Mouse (Mus musculus): ENCODE results near the gene Prr12.

The Prr12 gene

GRCm38 (mm10) chr7:45077829-45078228, 25.1 kb upstream of the Prr12 start:
- no peak for DNase-seq (ENCODE audit: low read depth, low spot score)

GRCm38 (mm10) chr7:45077322-45077721, 24.6 kb upstream of the Prr12 start:
- no peak for DNase-seq (ENCODE audit: low read depth, low spot score)

- no peak for DNase-seq (ENCODE audit: low read depth, low spot score)
Observed at GRCm38 (mm10) chr7:45076501-45076900, 23.8 kb upstream of the Prr12 start.

GRCm38 (mm10) chr7:45075405-45075804, 22.7 kb upstream of the Prr12 start:
- no peak for DNase-seq (ENCODE audit: low read depth, low spot score)

- DNase-seq (ENCODE audit: low read depth, low spot score) = no peak
Observed at GRCm38 (mm10) chr7:45073949-45074348, 21.3 kb upstream of the Prr12 start.

GRCm38 (mm10) chr7:45073171-45073707, 20.6 kb upstream of the Prr12 start:
- no peak for DNase-seq (ENCODE audit: low read depth, low spot score)

- DNase-seq (ENCODE audit: low read depth, low spot score) = peak; percentile 58
Observed at GRCm38 (mm10) chr7:45072230-45072629, 19.5 kb upstream of the Prr12 start.

- peak; percentile 50 for DNase-seq (ENCODE audit: low read depth, low spot score)
Observed at GRCm38 (mm10) chr7:45069671-45070070, 17.0 kb upstream of the Prr12 start.

- DNase-seq (ENCODE audit: low read depth, low spot score) = peak; percentile 79
Observed at GRCm38 (mm10) chr7:45068000-45068318, 15.3 kb upstream of the Prr12 start.

GRCm38 (mm10) chr7:45067190-45067999, 14.7 kb upstream of the Prr12 start:
- no peak for DNase-seq (ENCODE audit: low read depth, low spot score)

- peak; percentile 96 for DNase-seq (ENCODE audit: low read depth, low spot score)
Observed at GRCm38 (mm10) chr7:45062239-45062835, 9.7 kb upstream of the Prr12 start, which contains the start of the genes Nosip and Prrg2. Nosip (plus strand) TSS chr7:45062429. Prrg2 (minus strand) TSS chr7:45062677.

- DNase-seq (ENCODE audit: low read depth, low spot score) = peak; percentile 22
Observed at GRCm38 (mm10) chr7:45061532-45062075, 8.9 kb upstream of the Prr12 start.

GRCm38 (mm10) chr7:45060632-45061122, 8.0 kb upstream of the Prr12 start:
- DNase-seq (ENCODE audit: low read depth, low spot score) = no peak

GRCm38 (mm10) chr7:45058607-45059571, 6.2 kb upstream of the Prr12 start:
- no peak for DNase-seq (ENCODE audit: low read depth, low spot score)

GRCm38 (mm10) chr7:45056972-45057348, 4.3 kb upstream of the Prr12 start:
- no peak for DNase-seq (ENCODE audit: low read depth, low spot score)

GRCm38 (mm10) chr7:45056329-45056971, 3.8 kb upstream of the Prr12 start:
- DNase-seq (ENCODE audit: low read depth, low spot score) = no peak

GRCm38 (mm10) chr7:45053931-45054510, 1.3 kb upstream of the Prr12 start:
- DNase-seq (ENCODE audit: low read depth, low spot score) = peak; percentile 98

GRCm38 (mm10) chr7:45053117-45053930, 643 bp upstream of the Prr12 start:
- peak; percentile 88 for DNase-seq (ENCODE audit: low read depth, low spot score)

GRCm38 (mm10) chr7:45052181-45052861, 360 bp downstream of the Prr12 start:
- peak; percentile 64 for DNase-seq (ENCODE audit: low read depth, low spot score)

All from CD4-positive, CD25-positive, alpha-beta regulatory T cell, adult 2 months (primary cell).